Mouse (Mus musculus) spleen, adult 2 months (tissue): ENCODE measurements around the gene Reep1.

ENCODE experiments used
- CTCF ChIP-seq: fragments of 200-500 bp; IDR thresholded peaks from 2 replicates; pipeline ENCODE4 v1.5.1; 2011; ENCODE audit warnings: mild to moderate bottlenecking, inconsistent platforms; ENCODE audit not compliant: insufficient read depth, insufficient read length, insufficient replicate concordance; ENCODE audit errors: extremely low read depth
- POLR2A ChIP-seq: fragments of 200-500 bp; IDR thresholded peaks from 2 replicates; pipeline ENCODE4 v1.6.1; 2011; ENCODE audit warnings: low read depth, low read length, inconsistent platforms

DNA sequence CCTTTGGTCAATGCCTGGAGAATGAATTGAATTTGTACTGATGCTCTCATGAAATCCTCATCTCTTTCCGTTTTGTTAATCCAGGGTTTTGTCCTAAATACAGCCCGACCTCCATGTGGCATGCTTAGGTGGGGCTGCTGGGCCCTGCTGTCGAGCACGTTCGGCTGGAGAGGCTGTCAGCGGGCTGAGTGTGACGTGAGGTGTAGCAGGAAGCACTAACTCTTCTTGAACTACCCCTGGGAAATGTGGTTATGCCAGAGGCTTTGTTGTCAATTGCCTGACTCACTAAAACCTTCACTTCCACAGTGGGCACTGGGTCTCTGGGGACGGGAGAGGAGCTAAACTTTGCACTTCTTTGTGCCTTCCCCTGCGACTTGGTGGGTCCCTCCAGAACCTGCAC lies 81.0 kb downstream of the Reep1 start:
- TF ChIP-seq CTCF, result no peak
- TF ChIP-seq POLR2A, result no peak
